Mouse (Mus musculus): Measurements from ENCODE around the gene Fiz1.

The Fiz1 gene

GRCm38 (mm10) chr7:5014251-5015117 lies at the start of gene Fiz1, which contains the start of gene Zfp524:
Gene Fiz1 (minus strand): TSS chr7:5014697.
Gene Zfp524 (plus strand): TSS chr7:5014415.
- peak; percentile 88 to 96 for DNase-seq (ENCODE audit: low read depth in 1 of 2, low spot score in 2 of 2)

- peak in 1 of 2 experiments; percentile 52 for DNase-seq (ENCODE audit: low read depth in 1 of 2, low spot score in 2 of 2)
Observed at GRCm38 (mm10) chr7:5062360-5063001, 48.0 kb upstream of the Fiz1 start.

- DNase-seq (ENCODE audit: low read depth in 1 of 2, low spot score in 2 of 2) = peak; percentile 80 to 89
Observed at GRCm38 (mm10) chr7:5061774-5062359, 47.4 kb upstream of the Fiz1 start, which contains the start of gene U2af2. Gene U2af2 (plus strand): TSS chr7:5062143.

GRCm38 (mm10) chr7:5060944-5061773 lies 46.7 kb upstream of the Fiz1 start:
- peak; percentile 85 to 94 for DNase-seq (ENCODE audit: low read depth in 1 of 2, low spot score in 2 of 2)

- DNase-seq (ENCODE audit: low read depth in 1 of 2, low spot score in 2 of 2) = peak in 1 of 2 experiments; percentile 47
Observed at GRCm38 (mm10) chr7:5060239-5060731, 45.8 kb upstream of the Fiz1 start.

GRCm38 (mm10) chr7:5059421-5059820 lies 44.9 kb upstream of the Fiz1 start:
- no peak for DNase-seq (ENCODE audit: low read depth in 1 of 2, low spot score in 2 of 2)

GRCm38 (mm10) chr7:5058631-5059030 lies 44.1 kb upstream of the Fiz1 start:
- no peak for DNase-seq (ENCODE audit: low read depth in 1 of 2, low spot score in 2 of 2)

- DNase-seq (ENCODE audit: low read depth in 1 of 2, low spot score in 2 of 2) = peak in 1 of 2 experiments; percentile 33
Observed at GRCm38 (mm10) chr7:5057804-5058203, 43.3 kb upstream of the Fiz1 start.

- DNase-seq (ENCODE audit: low read depth in 1 of 2, low spot score in 2 of 2) = no peak
Observed at GRCm38 (mm10) chr7:5057381-5057780, 42.9 kb upstream of the Fiz1 start.

- no peak for DNase-seq (ENCODE audit: low read depth in 1 of 2, low spot score in 2 of 2)
Observed at GRCm38 (mm10) chr7:5056651-5057263, 42.3 kb upstream of the Fiz1 start.

GRCm38 (mm10) chr7:5053456-5054179 lies 39.1 kb upstream of the Fiz1 start:
- no peak for DNase-seq (ENCODE audit: low read depth in 1 of 2, low spot score in 2 of 2)

GRCm38 (mm10) chr7:5052931-5053343 lies 38.4 kb upstream of the Fiz1 start:
- no peak for DNase-seq (ENCODE audit: low read depth in 1 of 2, low spot score in 2 of 2)

GRCm38 (mm10) chr7:5052438-5052837 lies 37.9 kb upstream of the Fiz1 start:
- no peak for DNase-seq (ENCODE audit: low read depth in 1 of 2, low spot score in 2 of 2)

GRCm38 (mm10) chr7:5051193-5052192 lies 37.0 kb upstream of the Fiz1 start, which contains the start of gene Zfp580:
Gene Zfp580 (plus strand): TSS chr7:5051538.
- no peak for DNase-seq (ENCODE audit: low read depth in 1 of 2, low spot score in 2 of 2)

- no peak for DNase-seq (ENCODE audit: low read depth in 1 of 2, low spot score in 2 of 2)
Observed at GRCm38 (mm10) chr7:5047313-5047712, 32.8 kb upstream of the Fiz1 start.

GRCm38 (mm10) chr7:5046112-5046511 lies 31.6 kb upstream of the Fiz1 start:
- no peak for DNase-seq (ENCODE audit: low read depth in 1 of 2, low spot score in 2 of 2)

GRCm38 (mm10) chr7:5044981-5045380 lies 30.5 kb upstream of the Fiz1 start:
- no peak for DNase-seq (ENCODE audit: low read depth in 1 of 2, low spot score in 2 of 2)

- DNase-seq (ENCODE audit: low read depth in 1 of 2, low spot score in 2 of 2) = no peak
Observed at GRCm38 (mm10) chr7:5038940-5039339, 24.4 kb upstream of the Fiz1 start.
